20 mouse cellular contexts compared by ENCODE assay signal in the genomic region with DNA sequence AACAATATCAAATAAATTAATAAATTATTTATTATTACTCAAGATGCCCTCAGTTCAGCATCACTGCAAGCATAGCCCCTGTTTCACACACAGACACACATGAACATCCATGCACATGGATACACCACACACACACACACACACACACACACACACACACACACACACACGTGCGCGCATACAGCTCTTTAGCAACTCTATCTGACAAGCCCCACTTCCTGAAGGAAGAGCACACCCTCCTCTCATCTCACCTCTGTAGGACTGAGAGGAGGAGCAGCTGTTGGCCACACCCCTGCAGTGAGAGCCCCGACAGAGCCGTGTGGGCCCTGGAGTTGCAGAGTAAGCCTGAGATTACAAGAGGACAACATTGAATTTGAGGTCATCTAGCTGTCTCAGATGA. TPM values are rescaled to one million over a fixed set of nuclear protein-coding genes. Genes with fewer than 3 reads are reported as not detected.
"Had no signal": no experiment of that assay in that cellular context is flagged by ENCODE, and none has a peak within 500 bp of the region (broad histone marks: within the 10 kb centered on the region; RNA-seq: fewer than 3 reads in every experiment).

No protein-coding gene starts in this region.

- DNase-seq: liver, postnatal 0 days; lung, adult 2 months; lung, postnatal 14 days; lung, postnatal 36 days; right cerebral cortex, postnatal 14 days; thymus, adult 2 months had no signal

RNA-seq across cellular contexts. Expression of a gene that starts 6.5 kb away (rescaled TPM):
- polyA plus RNA-seq: liver, embryonic 15.5 days; liver, postnatal 0 days; lung, adult 2 months; lung, embryonic 15.5 days; lung, postnatal 0 days; macrophage; midbrain, embryonic 11.5 days; midbrain, embryonic 13.5 days; midbrain, embryonic 15.5 days; neural tube, embryonic 12.5 days; neural tube, embryonic 14.5 days; spleen, adult 2 months had no signal

RNA-seq across cellular contexts. Expression of a gene that starts 13.9 kb away (rescaled TPM):
- polyA plus RNA-seq: liver, embryonic 15.5 days; liver, postnatal 0 days; lung, adult 2 months; lung, embryonic 15.5 days; lung, postnatal 0 days; macrophage; midbrain, embryonic 11.5 days; midbrain, embryonic 13.5 days; midbrain, embryonic 15.5 days; midbrain, postnatal 0 days; neural tube, embryonic 12.5 days; neural tube, embryonic 14.5 days; spleen, adult 2 months; stomach, embryonic 15.5 days; stomach, postnatal 0 days had no signal

RNA-seq across cellular contexts. Expression of a gene that starts 14.6 kb away (rescaled TPM):
- polyA plus RNA-seq: lung, adult 2 months; macrophage; spleen, adult 2 months; thymus, adult 2 months had no signal

RNA-seq across cellular contexts. Expression of a gene that starts 24.1 kb away (rescaled TPM):
- polyA plus RNA-seq: liver, embryonic 15.5 days; liver, postnatal 0 days; lung, postnatal 0 days; macrophage; midbrain, embryonic 11.5 days; midbrain, embryonic 13.5 days; midbrain, embryonic 15.5 days; midbrain, postnatal 0 days; neural tube, embryonic 12.5 days; neural tube, embryonic 14.5 days; spleen, adult 2 months had no signal

RNA-seq across cellular contexts. Expression of a gene that starts 42.0 kb away (rescaled TPM):
- polyA plus RNA-seq: liver, embryonic 15.5 days; liver, postnatal 0 days; lung, adult 2 months; lung, embryonic 15.5 days; lung, postnatal 0 days; macrophage; midbrain, embryonic 11.5 days; midbrain, embryonic 13.5 days; midbrain, embryonic 15.5 days; midbrain, postnatal 0 days; neural tube, embryonic 12.5 days; neural tube, embryonic 14.5 days; spleen, adult 2 months; stomach, embryonic 15.5 days; stomach, postnatal 0 days; testis, adult 2 months; thymus, adult 2 months had no signal
